Comparison of ENCODE assay signal across 17 mouse cellular contexts in the genomic region with DNA sequence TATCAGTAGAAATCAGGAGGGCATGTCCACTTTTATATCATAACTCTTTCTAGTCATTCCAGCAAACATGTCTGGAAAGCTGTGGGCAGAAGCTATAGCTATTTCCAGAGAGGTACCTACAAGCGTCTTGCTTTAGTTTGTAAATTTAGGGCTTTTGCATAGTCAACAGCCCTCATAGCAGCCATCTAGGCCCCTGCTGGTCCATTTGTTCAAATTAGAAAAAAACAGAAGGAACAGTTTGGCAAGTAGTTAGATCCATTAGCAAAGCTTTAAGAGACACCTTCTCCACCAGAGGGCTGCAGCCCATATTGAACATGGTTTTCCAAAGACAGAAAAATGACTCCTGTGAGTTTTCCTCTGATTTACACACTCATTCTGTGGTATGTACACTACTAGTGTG.
"Had no signal": no experiment of that assay in that cellular context is flagged by ENCODE, and none has a peak within 500 bp of the region (broad histone marks: within the 10 kb centered on the region; RNA-seq: fewer than 3 reads in every experiment).

No protein-coding gene starts in this region.

- H3K36me3 ChIP-seq: midbrain, embryonic 10.5 days; midbrain, embryonic 12.5 days; neural tube, embryonic 13.5 days; neural tube, embryonic 15.5 days had no signal

- H3K9me3 ChIP-seq: midbrain, embryonic 10.5 days; midbrain, embryonic 12.5 days; neural tube, embryonic 13.5 days; neural tube, embryonic 15.5 days had no signal

- H3K27ac ChIP-seq: midbrain, embryonic 10.5 days; midbrain, embryonic 12.5 days; neural tube, embryonic 13.5 days; neural tube, embryonic 15.5 days had no signal

- H3K4me3 ChIP-seq: midbrain, embryonic 10.5 days; midbrain, embryonic 12.5 days; myocyte; neural tube, embryonic 13.5 days; neural tube, embryonic 15.5 days had no signal

- H3K9ac ChIP-seq: lung, embryonic 14.5 days; midbrain, embryonic 12.5 days; neural tube, embryonic 13.5 days; neural tube, embryonic 15.5 days had no signal

- H3K4me1 ChIP-seq: midbrain, embryonic 10.5 days; midbrain, embryonic 12.5 days; neural tube, embryonic 13.5 days; neural tube, embryonic 15.5 days had no signal

- DNase-seq: lung, adult 18-20 months; lung, embryonic 14.5 days; lung, postnatal 10 days; lung, postnatal 4 days; midbrain, embryonic 14.5 days; retina, postnatal 1 day; right cerebral cortex, postnatal 25 days; right cerebral cortex, postnatal 4 days; spleen, adult 18-20 months; thymus, adult 18-20 months; thymus, postnatal 14 days; thymus, postnatal 4 days had no signal
